Mouse (Mus musculus): ENCODE data around the gene Dcp1a.

Gene Dcp1a

DNA sequence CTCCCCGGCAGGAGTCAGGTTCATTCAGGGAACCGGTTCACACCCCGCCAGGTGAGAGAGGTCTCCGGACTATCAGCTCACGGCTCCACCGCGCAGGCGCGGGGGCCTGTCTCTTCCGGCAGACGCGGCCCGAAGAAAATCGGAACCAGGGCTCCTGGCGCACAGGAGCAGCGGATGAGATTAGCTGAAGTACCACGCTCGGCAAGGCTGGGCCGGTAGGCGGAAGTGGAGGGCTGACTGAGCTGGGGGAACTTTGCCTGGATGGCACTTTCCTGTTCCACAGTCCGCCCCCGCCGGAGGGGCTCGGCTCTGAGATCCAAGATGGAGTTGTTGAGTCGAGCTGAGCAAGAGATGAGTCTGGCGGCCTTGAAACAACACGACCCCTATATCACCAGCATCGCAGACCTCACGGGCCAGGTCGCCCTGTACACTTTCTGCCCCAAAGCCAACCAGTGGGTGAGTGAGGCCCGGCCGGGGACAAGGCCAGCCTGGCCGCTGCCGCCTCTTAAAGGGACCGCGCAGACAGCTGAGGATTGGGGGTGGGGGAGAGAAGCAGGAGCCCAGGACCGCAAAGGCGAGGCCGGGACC, at the start of gene Dcp1a:
Dcp1a (plus strand) TSS at position 175 of the 588 bp plus-strand sequence.
- DNase-seq: peak; percentile 97

- no peak for DNase-seq
These were observed 49.7 kb upstream of the Dcp1a start for GRCm38 (mm10) chr14:30429606-30430005.

- DNase-seq: no peak
These were observed 49.3 kb upstream of the Dcp1a start for GRCm38 (mm10) chr14:30430026-30430425.

DNA sequence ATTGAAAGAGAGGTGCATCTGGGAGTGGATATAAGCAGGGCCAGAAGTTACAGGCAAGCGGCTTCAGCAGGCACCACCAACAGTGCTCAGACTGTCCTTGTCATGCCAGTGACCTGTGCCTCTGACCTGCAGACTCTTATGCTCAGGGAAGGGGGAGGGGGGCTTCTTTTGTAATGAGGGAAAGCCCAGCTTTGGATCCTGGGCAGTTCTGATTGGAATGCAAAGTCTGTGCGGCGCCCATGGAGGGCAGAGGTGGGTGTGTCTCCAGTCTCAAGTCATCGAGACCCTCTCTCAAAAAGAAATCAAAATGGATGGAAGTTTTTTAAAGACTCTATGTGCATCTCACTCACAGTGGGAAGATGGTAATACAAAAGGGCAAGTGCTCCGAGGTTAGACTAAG, 48.9 kb upstream of the Dcp1a start:
- DNase-seq: no peak

- no peak for DNase-seq
These were observed 44.0 kb upstream of the Dcp1a start for GRCm38 (mm10) chr14:30435316-30435715.

GRCm38 (mm10) chr14:30439915-30440314, 39.4 kb upstream of the Dcp1a start:
- no peak for DNase-seq

DNA sequence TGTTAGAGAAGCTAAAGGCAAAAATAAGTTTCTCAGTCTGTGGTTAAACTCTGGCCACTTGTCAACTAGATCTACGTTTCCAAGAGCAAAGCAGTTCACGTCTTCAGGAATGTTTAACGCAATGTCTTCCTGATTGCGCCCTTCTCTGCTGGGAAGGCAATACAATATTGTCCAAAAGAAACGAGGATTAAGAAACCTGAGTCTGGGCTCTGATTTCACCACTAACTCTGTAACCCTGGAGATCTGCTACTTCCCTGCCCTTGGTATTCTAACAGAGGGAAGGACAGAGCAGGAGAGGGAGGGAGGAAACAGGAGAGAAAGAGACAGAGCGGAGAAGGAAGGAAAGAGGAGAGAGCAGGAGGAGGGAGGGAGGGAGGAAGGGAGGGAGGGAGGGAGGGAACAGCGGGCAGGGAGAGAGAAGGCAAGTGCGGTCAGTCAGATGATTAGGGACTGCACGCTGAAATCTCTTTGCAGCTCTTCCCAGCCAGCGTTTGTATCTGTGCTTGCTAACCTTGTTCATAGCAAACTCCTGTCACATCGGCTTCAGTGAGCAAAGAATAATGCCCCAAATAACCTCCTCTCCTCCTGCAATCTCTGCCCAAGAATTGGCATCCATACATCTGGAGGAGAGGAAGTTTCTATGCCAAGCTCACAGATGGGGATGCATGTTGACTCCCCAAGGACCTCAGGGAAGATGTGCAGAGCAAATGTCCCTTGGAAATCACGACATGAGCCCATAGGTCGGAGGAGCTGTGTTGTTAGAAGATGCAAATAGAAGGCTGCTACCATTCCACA, 23.3 kb upstream of the Dcp1a start:
- no peak for DNase-seq

DNA sequence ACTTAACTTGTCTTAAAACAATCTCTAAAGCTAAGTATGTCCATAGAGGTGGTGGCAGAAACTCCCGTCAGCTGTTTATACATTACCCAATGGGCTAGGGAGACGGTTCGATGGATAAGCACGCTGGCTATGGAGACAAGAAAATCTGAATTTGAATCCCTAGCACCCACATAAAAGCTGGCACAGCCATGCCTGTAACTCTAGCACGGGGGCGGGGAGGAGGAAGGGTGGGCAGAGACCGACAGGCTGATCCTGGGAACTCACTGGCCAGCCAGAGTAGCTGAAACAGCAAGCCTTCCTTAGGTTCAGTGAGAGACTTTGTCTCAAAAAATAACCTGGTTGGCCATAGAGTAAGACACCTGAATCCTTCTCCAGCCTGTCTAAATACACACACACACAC, 21.9 kb upstream of the Dcp1a start:
- DNase-seq: no peak

DNA sequence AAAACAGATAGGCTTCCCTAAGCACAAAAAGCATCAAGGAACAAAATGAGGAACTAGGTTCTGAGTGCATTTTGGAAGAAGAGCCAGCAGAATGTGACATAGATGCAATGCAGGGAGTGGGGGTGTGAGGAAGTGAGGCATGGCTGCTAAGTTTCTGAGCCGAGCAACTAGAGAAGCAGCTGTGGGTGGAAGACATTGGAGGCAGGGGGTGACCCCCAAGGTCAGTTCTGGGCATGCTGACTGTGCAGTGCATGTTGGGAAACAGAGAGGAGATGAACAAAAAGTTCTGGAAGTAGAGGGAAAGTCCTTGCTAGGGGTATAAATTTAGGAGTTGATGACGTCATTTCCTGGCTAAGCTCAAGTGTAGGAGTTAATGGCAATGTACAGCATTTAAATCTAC, 21.4 kb upstream of the Dcp1a start:
- no peak for DNase-seq

DNA sequence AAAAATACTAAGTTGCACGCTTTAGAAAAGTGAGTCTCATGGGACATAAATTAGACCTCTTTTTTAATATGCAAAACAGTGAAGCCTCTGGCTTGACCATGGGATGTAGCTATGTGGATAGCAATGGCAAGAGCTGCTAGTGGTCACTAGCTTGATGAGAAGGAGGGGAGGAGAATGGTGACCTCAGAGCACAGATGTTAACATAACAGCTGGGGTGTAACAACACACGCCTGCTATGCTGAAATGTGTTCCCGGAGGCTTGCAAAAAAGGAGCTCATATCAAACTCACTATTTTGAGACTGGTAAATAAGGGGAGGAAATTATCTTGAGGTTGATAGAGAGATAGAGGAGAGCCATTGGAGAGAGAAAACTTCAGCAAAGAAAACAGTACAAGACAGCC, 20.5 kb upstream of the Dcp1a start:
- DNase-seq: no peak

DNA sequence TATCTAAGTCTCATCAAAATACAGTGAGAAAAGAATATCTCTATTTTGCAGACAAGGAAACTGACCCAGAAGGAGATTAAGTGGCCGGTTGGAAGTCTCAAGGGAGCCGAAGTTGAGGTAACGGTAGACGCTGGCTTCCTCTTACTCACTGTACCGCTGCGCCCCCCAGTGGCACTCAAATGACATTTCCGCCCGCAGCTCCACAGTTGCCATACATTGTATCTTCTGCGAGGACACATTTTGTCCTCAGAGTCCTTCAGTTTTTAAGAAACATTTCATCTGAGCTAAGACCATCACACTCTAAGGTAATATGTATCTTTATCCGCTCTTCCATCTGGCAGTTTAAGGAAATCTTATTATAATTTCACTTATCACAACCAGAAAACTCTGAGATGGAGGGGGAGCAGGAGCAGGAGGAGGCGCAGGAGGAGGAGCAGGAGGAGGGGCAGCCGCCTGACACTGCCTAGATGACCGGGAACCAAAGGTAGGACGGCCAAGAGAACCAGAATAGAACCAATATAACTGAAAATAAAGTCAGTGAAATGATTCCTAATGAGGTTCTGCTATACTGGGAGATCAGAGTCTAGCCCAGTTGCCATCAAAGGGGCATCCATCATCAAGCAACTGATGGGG, 19.3 kb upstream of the Dcp1a start:
- peak; percentile 69 for DNase-seq

- no peak for DNase-seq
These were observed 16.0 kb upstream of the Dcp1a start for GRCm38 (mm10) chr14:30463312-30463711.

DNA sequence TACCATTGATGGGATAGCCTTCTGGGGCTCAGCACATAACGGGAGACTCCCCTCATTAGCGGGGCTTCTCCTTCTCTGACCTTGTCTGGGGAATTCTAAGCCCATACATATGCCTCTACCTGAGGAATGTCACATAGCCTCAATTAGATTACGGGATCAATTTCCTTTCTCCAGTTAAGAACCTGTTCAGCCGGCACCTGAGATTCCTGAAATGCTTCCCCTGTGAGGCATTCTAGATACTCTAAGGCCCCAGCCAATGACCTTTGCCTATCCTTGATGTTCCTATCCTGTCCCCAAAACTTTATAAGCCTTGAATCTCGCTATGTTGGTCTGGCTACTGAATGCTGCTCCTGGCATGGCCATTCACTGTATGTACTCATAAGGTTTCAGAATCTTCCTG, 5.7 kb upstream of the Dcp1a start:
- DNase-seq: no peak

GRCm38 (mm10) chr14:30474416-30474815, 4.9 kb upstream of the Dcp1a start:
- no peak for DNase-seq

DNA sequence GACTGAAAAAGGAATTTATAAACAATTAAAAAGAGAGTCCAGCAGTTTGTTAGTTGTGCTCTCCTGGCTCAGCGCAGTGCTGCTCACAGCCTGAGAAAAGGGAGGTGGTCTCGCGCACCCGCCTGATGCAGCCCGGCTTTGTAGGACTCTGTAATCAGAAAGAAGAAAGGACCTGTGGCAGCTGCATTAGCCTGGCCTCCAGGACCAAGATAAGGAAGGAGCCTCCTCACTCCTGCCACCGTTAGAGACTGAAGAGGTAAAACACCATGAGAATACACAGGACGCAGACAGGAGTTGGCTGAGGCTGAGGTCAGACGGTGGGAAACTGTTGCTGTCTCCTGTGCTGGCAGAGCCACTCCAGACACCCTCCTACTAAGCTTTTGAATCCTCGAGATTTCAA, 12.0 kb downstream of the Dcp1a start, which contains the start of gene Cacna1d:
Cacna1d (minus strand) TSS at position 114 of the 400 bp plus-strand sequence.
- no peak for DNase-seq

DNA sequence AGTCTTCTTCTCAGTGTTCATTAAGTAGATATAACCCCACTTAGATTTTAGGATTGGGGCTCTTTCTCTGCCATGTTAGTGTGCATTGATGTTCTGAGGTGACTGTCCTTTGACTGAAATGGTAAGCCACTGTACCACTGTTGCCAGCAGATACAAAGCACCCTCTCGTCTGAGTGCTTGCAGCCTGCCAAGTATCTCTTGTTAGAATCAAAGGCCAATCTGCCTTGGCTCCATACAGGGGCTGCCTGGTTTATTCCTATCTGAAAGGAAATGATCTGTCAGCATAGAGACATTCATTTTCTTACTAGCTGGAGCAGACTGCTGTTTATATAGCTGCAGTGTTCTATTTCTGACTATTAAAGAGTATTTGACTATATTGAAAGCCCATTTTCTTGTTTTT, 13.9 kb downstream of the Dcp1a start:
- no peak for DNase-seq

DNA sequence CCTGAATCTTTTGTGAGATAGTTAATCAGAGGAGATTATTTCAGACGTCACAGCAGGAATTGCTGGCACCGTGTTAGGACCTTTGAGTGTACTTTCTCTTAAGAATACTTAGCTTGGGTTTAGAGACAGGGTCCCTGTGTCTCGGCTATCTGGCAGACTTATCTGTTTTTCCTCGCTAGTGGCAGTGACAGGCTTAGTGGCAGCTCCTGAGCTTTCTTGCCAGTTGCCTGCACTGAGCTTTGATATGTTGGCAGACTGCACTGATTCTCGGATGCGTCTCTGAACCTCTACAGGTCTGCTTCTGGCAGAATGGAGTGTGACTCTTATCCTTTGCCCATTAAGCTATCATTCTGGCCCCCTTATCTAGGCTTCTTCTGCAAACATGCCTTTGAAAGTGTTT, 15.7 kb downstream of the Dcp1a start:
- DNase-seq: no peak

GRCm38 (mm10) chr14:30498202-30498601, 18.9 kb downstream of the Dcp1a start:
- peak; percentile 83 for DNase-seq

DNA sequence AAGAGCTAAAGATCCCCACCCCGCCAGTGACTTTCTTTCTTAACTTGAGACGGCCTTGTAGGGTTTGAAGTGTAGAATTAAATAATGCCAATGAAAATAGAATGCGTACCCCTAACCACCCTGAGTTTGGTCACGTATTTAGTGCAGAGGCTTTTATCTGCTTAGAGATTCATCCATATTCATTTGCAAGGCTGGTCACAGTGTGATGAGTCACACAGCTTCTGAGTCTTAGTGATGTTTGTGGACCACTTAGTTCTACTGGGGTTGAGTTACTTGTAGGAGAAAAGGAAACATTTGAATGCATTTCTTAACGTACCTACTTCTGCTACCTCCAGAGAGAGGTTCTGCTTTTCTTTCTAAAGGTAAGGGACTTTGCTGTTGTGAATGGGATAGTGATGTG, 25.7 kb downstream of the Dcp1a start:
- no peak for DNase-seq

DNA sequence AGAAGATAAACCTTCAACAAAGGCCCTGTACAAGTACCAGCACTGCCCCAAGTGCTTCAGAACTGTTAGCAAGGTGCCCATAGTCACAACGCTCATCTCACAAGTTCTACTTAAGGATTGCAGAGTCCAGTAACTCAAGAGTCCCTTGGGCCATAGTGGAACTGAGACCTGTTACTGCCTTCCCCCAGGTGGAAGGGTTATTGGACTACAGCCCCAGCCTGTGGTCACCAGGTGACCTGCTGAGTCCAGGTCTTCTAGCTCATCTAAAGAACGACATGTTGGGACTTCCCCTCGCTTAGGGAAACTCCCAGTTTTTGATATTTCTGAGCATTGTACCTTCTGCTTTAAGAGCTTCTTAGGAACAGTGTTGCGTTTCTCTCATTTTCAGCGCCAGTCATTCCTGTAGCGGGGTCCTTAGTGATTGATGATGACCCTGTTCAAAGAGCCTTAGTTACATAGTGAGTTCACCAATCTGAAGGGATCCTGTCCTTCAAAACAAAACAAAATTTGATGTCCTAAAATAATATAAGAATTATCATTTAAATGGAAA, 31.0 kb downstream of the Dcp1a start:
- no peak for DNase-seq

GRCm38 (mm10) chr14:30512896-30513295, 33.6 kb downstream of the Dcp1a start:
- no peak for DNase-seq

DNA sequence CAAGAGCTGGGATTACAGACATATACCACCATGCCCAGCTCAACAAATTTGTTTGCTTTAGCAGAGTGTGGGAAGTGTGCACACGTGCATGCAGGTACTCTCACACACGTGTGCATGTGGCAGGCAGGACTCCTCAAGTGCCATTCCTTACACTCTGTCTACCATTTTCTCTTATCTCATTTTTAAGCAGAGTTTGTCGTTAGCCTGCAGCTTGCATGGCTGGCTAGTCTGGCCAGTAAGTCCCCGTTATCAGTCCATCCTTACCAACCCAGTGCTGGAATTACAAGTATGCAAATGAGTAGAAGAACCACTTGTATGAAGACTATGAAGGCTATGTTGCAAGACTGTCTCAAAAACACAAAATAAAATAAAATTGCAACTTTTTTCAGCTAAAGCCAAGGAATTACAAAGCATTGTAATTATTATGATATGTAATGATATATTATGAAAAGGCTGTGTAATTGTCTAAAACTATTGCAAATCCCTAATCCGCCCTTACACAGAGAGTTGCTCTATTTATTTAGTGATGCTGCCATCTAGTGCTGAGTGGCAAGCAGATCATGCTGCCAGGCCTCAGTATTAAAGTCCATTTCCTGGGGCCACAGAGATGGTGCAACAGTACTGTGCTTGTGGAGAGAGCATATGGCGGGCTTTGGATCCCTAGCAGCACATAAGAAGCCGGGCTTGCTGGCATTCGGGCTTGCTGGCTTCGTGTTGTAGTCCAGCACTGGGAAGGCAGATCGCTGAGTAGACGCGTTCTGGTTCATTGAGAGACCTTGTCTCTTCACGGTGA, 36.8 kb downstream of the Dcp1a start:
- DNase-seq: peak; percentile 75

DNA sequence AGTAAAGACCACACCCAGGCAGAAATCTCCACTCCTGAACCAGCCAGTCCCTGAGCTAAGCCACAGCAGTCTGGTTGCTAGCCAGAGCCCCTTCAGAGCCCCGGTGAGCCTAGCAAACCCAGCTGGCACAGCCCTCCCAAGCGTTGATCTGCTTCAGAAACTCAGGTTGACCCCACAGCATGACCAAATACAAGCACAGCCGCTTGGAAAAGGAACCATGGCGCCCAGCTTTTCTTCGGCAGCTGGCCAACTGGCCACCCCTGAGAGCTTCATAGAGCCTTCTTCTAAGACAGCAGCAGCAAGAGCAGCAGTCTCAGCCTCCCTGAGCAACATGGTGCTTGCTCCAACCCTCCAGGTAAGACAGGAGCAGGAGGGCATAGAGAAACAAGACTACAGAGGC, 40.0 kb downstream of the Dcp1a start:
- DNase-seq: no peak

Data from cerebellum, adult 11 months (tissue).